Mouse (Mus musculus) liver, postnatal 0 days (tissue): ENCODE results near the gene Gid8. TPM values are rescaled to one million over a fixed set of nuclear protein-coding genes. Genes with fewer than 3 reads are reported as not detected.

Experiments used
- ATAC-seq: fragments of 200-750 bp; cut with Nextera tagmentation; 2 replicates; pipeline ENCODE4 v1.8.0; 2017; ENCODE audit warnings: mild to moderate bottlenecking, moderate library complexity
- DNase-seq: peaks from one replicate; pipeline ENCODE4 v3.0.0-alpha.2; 2016
- H3K27ac ChIP-seq: fragments of 300-500 bp; sonication (generic); 2 replicates; pipeline ENCODE4 v1.5.1; 2014; ENCODE audit warnings: antibody characterized with exemption, moderate library complexity, mild to moderate bottlenecking, low read depth
- H3K27me3 ChIP-seq: fragments of 300-500 bp; sonication (generic); 2 replicates; pipeline ENCODE4 v1.6.1; 2014; ENCODE audit warnings: low read length, control low read depth, mixed read lengths; ENCODE audit not compliant: insufficient read depth
- H3K36me3 ChIP-seq: fragments of 300-500 bp; sonication (generic); replicated peaks from 2 replicates; pipeline ENCODE4 v1.6.1; 2014; ENCODE audit warnings: mild to moderate bottlenecking, control low read depth, low read length, moderate library complexity, mixed read lengths; ENCODE audit not compliant: insufficient read depth
- H3K4me1 ChIP-seq: fragments of 300-500 bp; sonication (generic); 2 replicates; pipeline ENCODE4 v1.6.1; 2014; ENCODE audit warnings: antibody characterized with exemption, mild to moderate bottlenecking, control low read depth; ENCODE audit not compliant: insufficient read depth
- H3K4me2 ChIP-seq: fragments of 300-500 bp; sonication (generic); 2 replicates; pipeline ENCODE4 v1.6.1; 2014; ENCODE audit warnings: low read depth, mild to moderate bottlenecking, low read length, moderate library complexity, mixed read lengths
- H3K4me3 ChIP-seq: fragments of 300-500 bp; sonication (generic); 2 replicates; pipeline ENCODE4 v1.5.1; 2014; ENCODE audit warnings: low read depth, low read length
- H3K9ac ChIP-seq: fragments of 300-500 bp; sonication (generic); replicated peaks from 2 replicates; pipeline ENCODE4 v1.6.1; 2014; ENCODE audit warnings: mild to moderate bottlenecking, moderate library complexity
- H3K9me3 ChIP-seq: fragments of 300-500 bp; sonication (generic); 2 replicates; pipeline ENCODE4 v1.6.1; 2016; ENCODE audit warnings: mild to moderate bottlenecking, control low read depth, low read length, mixed read lengths
- CTCF ChIP-seq: sonication (generic); IDR thresholded peaks from 2 replicates; pipeline ENCODE4 v1.5.1; 2016; ENCODE audit warnings: antibody characterized with exemption, low read depth
- EP300 ChIP-seq: IDR thresholded peaks from 2 replicates; pipeline ENCODE4 v1.6.1; 2016; ENCODE audit warnings: antibody characterized with exemption, low read depth, mild to moderate bottlenecking
- WGBS: fragments of 180-500 bp; shearing (Covaris S2); extraction: QIAGEN DNeasy Blood & Tissue Kit; methylation state at CpG from one replicate; pipeline ENCODE4 v1.1.7; 2014; ENCODE audit not compliant: insufficient replicate concordance; 5-methylcytosine and 5-hydroxymethylcytosine counted together
- polyA plus RNA-seq: library from polyadenylated mRNA; unstranded; fragments of >200 nt; fragmentation: Nextera tagmentation; extraction: Ambion mirVana; gene quantifications from 2 replicates; pipeline ENCODE4 v1.2.1, GENCODE M21; 2015

Gid8 gene
- polyA plus RNA-seq, 1 experiment from 2014 or later = 71.3 TPM

DNA sequence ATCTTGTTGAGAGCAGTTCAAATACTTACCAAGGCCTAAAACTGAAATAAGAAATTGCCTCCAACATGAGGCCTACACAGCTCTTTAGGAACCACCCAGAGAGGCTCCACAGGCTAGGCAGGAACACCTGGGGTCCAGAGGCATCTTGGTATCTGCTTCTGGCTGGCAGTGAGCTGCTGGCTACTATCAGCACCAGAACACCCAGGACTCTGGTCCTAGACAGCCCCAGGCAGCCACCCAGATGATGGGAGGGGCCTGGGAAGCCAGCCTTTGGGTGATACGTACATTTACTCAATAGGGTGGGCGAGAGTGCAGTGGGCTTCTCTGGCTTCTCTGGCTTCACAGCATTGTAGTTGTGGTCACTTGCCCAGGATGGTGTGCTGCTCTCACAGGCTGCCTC lies 26.4 kb upstream of the Gid8 start:
- Histone ChIP-seq H3K9ac (no peak overlapping the region), H3K4me1 (0 out of 2 replicates have a peak, but pooled peaks cover 3% of the 10 kb centered on the region), H3K27ac (no peak overlapping the region), H3K27me3 (no peaks in the 10 kb centered on the region), H3K36me3 (peaks cover 82% of the 10 kb centered on the region), H3K9me3 (no peaks in the 10 kb centered on the region), H3K4me2 (no peak overlapping the region), H3K4me3 (no peak overlapping the region)
- DNase-seq (no peak), ATAC-seq (peak; percentile 64)
- 67% methylated on average over 2 of the region's 2 CpGs for WGBS
- TF ChIP-seq EP300 (no peak), CTCF (no peak)

DNA sequence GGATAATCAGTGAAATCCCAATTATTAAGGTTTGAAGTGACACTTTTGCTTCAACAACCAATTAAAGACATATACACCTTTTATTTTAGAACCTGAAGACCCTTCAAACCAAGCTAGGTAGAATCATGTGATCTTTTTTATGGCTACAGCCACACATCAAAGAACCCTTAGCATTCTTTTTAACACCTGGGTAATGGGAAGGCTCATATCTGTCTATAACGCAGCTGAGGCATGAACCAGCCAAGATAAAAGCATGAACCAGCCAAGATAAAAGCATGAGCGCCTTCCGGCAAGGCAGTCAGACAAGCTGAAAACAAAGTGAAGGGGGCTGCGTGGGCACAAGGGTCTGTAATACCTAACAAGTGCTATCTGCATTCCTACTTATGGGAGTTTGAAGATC lies 25.9 kb upstream of the Gid8 start:
- no peak overlapping the region for H3K4me3 ChIP-seq
- no peaks in the 10 kb centered on the region for H3K27me3 ChIP-seq
- H3K9ac ChIP-seq = no peak overlapping the region
- H3K27ac ChIP-seq = no peak overlapping the region
- H3K9me3 ChIP-seq = no peaks in the 10 kb centered on the region
- no peak overlapping the region for H3K4me2 ChIP-seq
- TF ChIP-seq CTCF (no peak), EP300 (no peak; the same call in 1 of the 2 replicates)
- DNase-seq (no peak), ATAC-seq (0 out of 2 replicates have a peak, but pooled peaks have one; percentile 33)
- 65% methylated on average over 4 of the region's 4 CpGs for WGBS
- H3K36me3 ChIP-seq = peaks cover 87% of the 10 kb centered on the region
- H3K4me1 ChIP-seq = 0 out of 2 replicates have a peak, but pooled peaks cover 2% of the 10 kb centered on the region

DNA sequence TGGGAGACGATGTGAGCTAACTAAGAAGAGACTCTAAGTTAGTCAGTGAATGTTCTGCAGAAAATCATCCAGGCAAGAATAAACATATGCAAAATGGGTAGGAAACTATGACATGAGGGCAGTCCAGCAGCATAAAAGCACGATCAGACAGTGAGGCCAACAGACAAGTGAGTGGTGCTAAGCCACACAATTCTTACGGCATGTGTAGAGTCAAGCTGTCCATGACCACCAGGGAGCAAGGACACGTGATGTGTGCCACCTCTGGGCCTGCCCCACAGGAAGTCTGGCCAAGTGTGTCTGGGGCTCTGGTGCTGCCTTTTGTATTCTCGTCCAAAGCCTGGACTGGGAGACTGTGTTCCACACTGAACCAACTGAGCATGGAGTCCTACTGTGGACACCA lies 20.1 kb upstream of the Gid8 start:
- H3K4me2 ChIP-seq = no peak overlapping the region
- WGBS = 71% methylated on average over 5 of the region's 5 CpGs
- H3K36me3 ChIP-seq = peaks cover 59% of the 10 kb centered on the region
- no peaks in the 10 kb centered on the region for H3K9me3 ChIP-seq
- H3K27ac ChIP-seq = no peak overlapping the region
- DNase-seq = no peak
- no peak overlapping the region for H3K4me3 ChIP-seq
- no peak overlapping the region for H3K9ac ChIP-seq
- TF ChIP-seq EP300 = no peak
- no peak for TF ChIP-seq CTCF
- no peaks in the 10 kb centered on the region for H3K4me1 ChIP-seq
- no peaks in the 10 kb centered on the region for H3K27me3 ChIP-seq
- no peak for ATAC-seq

DNA sequence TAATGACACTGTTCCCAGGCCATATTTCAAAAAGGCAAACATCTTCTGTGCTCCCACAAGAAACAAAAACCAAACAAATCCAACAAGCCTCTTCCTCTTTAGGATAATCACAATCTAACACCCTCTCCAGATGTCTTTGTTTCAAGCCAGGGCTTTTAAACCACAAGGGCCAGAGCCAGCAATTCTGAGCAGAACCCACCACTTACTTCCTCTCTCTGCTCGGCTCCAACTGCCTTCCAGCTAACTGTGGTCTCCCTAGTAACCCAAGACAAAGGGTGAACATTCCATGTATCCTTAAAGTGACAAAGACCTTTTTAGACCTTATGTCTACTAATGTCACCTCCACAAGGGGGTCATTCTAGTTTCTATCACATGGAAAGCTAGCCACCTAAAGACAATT lies 17.3 kb upstream of the Gid8 start:
- Histone ChIP-seq H3K36me3 (peaks cover 40% of the 10 kb centered on the region), H3K4me2 (no peak overlapping the region), H3K4me1 (peaks cover 12% of the 10 kb centered on the region), H3K9ac (no peak overlapping the region), H3K27ac (peak overlapping the region; percentile 30; the same call in 1 of the 2 replicates), H3K9me3 (no peaks in the 10 kb centered on the region), H3K27me3 (no peaks in the 10 kb centered on the region), H3K4me3 (no peak overlapping the region)
- ATAC-seq (peak; percentile 29; the same call in 1 of the 2 replicates), DNase-seq (no peak)
- 5% methylated on average over 1 of the region's 1 CpGs for WGBS
- TF ChIP-seq CTCF (no peak), EP300 (no peak)

DNA sequence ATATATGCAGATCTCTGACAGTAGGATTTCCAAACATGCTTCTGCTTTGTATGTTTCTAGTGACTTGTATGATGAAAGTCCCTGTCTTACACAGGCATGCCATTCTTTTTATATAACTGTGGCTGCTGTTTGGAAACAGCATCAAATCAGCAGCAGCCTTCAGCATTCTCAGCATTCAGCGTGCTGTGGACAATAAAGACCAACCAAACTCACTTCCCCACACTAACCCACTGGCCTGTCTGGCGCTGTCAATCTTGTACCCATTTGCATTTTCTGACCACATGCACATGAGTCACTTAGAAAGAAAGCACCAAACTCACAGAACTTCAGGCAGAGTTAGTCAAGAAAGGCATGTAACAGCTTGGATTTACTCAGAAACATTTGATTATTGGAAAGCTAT lies 14.7 kb upstream of the Gid8 start:
- TF ChIP-seq EP300 (no peak), CTCF (no peak)
- Histone ChIP-seq H3K4me3 (no peak overlapping the region), H3K9ac (no peak overlapping the region), H3K4me1 (peaks cover 25% of the 10 kb centered on the region), H3K27me3 (no peaks in the 10 kb centered on the region), H3K4me2 (no peak overlapping the region), H3K36me3 (peaks cover 15% of the 10 kb centered on the region), H3K27ac (no peak overlapping the region), H3K9me3 (no peaks in the 10 kb centered on the region)
- no peak for DNase-seq
- ATAC-seq = peak; percentile 18; the same call in 1 of the 2 replicates
- 36% methylated on average over 2 of the region's 2 CpGs for WGBS

DNA sequence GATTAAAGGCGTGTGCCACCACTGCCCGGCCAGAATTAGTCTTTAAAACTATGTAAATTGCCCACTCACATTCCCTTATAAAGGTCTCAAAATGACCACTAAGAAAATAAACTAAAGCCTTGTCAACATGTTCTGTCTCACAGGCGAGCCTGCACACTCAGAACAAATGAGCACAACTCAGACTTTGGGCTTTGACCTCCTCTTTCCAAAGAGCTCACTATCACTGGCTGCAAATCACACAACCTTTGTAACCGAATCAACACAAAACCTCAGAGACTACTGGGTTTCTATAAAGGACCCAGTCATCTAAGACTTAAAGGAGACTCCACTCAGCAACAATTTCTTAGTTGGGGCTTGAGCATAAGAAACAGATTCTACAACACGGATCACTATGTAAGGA lies 9.5 kb upstream of the Gid8 start:
- WGBS = 40% methylated on average over 5 of the region's 5 CpGs
- Histone ChIP-seq H3K27me3 (no peaks in the 10 kb centered on the region), H3K9ac (peak overlapping the region; percentile 93), H3K4me1 (peaks cover 65% of the 10 kb centered on the region), H3K36me3 (0 out of 2 replicates have a peak, but pooled peaks cover 3% of the 10 kb centered on the region), H3K4me2 (peak overlapping the region; percentile 93), H3K4me3 (peak overlapping the region; percentile 81), H3K9me3 (no peaks in the 10 kb centered on the region), H3K27ac (peak overlapping the region; percentile 99)
- ATAC-seq (peak; percentile 44), DNase-seq (no peak)
- TF ChIP-seq EP300 (no peak), CTCF (no peak)
